Mouse (Mus musculus) ovary, postnatal 36 days (tissue): ENCODE measurements around the gene Ppp1ca.
A peak's percentile ranks its signal among the peaks of the same experiment; 100 is the strongest.

Source experiments
- DNase-seq: peaks from one replicate; pipeline ENCODE4 v3.0.0; 2022; ENCODE audit warnings: low spot score, mixed read lengths

Ppp1ca gene

DNA sequence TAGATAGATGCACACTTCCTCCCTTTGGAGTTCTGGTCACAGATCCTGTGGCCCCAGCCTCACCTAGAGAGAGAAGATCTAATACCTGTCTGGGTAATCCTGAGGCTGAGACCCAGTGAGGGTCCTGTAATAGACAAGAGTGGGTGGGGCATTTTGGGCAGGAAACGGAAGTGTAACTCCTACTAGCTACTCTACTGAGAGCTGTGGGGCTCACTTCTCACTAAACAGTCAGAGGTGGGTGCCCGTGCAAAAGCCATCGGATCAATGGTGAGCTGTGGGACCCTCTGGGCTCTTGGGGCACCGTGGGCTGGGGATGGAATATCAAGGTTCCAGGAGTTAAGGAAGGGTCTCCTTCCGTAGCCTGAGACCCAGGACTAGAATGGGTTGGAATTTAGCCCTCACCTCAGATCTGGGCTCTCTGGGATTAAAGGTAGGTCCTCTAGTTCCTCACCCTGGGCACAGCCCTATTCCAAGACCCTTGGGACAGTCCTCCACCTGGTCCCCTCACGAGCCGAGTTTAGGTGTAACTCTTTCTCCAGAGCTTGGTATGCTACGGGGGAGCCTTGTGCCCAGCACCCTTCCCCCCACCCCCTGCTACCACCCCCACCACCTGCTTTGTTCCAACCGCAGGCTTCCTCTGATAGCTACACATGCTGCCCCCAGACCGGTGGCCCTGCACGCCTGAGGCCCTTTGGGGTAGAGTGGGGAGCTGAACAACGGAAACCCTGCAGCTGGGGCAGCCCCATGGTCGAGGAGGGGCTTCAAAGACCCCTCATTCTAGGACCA, 37.2 kb upstream of the Ppp1ca start:
- peak; percentile 4 for DNase-seq

DNA sequence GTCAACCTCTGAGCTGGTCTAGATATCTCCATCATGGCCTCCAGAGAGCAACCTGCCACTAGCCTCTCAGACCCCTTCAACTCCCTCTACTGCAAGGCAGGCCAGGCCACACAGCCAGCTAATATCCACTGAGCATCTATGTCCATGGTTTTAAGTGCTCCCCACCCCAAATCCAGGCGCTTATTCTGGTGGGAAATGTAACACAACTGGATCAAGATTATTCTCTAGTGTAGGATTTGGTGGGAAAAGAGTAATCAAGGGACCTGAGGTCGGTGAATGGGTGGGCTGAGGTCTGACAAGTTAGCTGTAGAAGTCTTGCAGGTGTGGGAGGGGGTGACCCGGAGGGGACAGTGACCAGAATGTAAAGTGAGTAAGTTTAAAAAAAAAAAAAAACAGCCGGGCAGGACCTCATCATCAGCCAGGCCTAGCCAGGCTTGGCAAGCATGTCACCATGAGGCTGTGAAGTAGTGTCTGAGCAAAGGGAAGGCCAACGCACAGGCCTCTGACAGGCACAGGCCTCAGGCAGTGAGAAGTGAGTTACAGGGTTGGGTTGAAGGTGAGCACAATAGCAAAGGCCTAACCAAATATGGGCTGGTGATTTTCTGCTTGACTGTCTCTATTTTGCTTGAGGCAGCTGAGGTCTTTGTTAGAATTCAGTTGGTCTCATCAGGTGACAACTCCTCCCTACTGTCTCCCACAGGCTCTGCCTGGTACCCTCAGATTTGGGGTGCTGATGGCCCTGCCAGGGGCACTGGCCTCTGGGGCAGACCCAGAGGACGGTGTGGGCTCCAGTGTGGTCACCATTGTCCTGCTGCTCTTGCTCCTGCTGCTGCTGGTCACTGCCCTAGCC, 36.4 kb upstream of the Ppp1ca start:
- DNase-seq: peak; percentile 5

- peak; percentile 5 for DNase-seq
Observed at GRCm38 (mm10) chr19:4156073-4156579, 35.7 kb upstream of the Ppp1ca start.

DNA sequence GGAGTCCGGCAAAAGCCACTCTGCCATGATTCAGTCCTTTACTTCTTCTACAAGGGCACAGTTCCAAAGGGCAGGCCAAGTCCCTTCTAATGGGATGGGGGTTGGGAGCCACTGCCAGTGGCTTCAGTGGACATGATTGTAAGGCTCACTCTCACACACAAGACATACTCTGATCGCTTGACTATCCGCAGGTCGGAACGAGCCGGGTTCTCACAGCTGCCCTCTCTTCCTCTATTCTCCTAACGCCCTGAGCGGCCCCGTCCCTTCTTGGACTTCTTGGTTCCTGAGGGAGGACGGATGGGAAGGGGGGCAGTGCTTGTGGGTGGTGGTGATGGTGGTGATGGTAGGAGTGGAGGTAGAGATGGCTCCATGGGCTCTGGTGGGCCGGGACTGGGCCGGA, 35.1 kb upstream of the Ppp1ca start:
- peak; percentile 3 for DNase-seq

GRCm38 (mm10) chr19:4159049-4159448, 32.8 kb upstream of the Ppp1ca start:
- no peak for DNase-seq

DNA sequence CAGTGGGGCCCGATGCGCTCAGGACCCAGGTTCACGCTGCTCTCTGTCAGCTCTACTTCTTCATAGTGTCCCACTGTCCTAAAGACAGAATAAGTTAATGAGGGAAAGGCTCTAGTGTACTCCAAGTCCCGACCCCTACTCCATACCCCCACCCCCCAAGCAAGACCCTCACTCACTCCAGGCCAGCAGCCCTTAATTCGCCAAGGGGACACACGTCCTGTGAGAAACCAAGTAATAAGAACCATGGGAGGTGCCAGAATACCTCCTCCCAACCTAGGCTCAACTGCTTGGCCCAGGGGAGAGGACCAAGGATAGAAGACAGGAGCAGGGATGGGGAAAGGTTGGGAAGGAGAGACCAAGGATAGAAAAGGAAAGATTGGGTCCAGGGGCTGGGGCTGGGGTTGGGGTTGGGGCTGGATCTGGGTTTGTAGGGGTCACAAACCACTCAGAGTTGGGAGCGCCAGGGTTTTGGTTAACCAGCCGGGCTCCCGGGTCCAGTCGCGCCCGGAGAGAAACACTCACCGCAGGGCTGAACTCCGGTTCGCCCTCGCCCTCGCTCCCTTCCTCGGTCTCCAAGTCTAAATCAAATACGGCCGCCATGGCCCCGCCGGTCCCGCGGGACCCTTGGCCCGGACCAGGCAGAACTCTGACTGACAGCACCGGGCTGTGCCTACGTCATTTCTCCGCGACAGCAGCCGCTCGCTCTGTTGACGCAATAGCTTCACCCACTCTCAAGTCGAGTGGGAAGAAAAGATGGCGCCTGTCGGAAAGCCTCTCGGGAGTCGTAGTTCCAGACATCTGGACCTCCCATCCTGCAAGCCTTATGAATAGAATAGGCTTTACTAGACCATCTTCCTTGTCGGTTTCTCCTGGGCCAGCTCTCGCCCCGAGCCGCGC, 29.0 kb upstream of the Ppp1ca start, which contains the start of gene Rps6kb2:
Rps6kb2 (minus strand) TSS at position 709 of the 897 bp plus-strand sequence.
- peak; percentile 93 for DNase-seq

DNA sequence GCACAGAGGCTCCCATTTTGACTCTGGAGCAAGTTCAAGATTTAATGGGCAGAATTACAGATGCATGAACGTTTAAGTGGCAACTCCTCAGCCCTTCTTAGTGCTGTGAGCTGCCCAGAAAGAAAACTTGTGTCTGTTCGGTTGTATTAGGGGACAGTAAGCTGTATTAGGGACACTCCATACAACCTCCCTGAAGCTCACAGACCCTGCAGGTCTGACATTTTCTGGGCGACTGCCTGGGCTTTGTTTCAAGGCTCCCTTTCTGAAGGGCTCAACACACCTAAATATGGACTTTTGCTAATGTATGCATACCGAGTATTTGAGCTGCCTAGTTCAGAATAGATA, 28.4 kb upstream of the Ppp1ca start:
- no peak for DNase-seq

GRCm38 (mm10) chr19:4164100-4164499, 27.8 kb upstream of the Ppp1ca start:
- no peak for DNase-seq

GRCm38 (mm10) chr19:4164721-4165120, 27.1 kb upstream of the Ppp1ca start:
- no peak for DNase-seq

GRCm38 (mm10) chr19:4166678-4167476, 25.0 kb upstream of the Ppp1ca start:
- DNase-seq: no peak

DNA sequence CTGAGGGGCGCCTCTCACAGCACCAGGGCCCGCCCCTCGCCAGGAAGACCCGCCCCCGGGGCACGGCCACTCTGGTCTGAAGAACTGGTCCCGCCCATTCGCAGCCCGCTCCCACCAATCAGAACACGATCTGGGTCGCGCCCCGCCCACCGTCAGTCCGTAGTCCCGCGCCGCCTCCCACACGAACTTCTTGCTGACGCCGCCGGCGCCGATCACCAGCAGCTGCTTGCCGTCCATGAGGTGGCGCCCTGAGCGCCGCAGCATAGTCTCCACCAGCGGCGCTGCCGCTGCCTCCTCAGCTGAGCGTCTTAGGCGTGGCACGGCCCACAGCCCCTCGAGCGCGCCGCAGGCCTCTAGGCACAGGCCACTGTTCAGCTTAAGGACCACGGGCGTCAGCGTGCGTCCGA, 22.5 kb upstream of the Ppp1ca start:
- peak; percentile 99 for DNase-seq

GRCm38 (mm10) chr19:4169810-4170209, 22.1 kb upstream of the Ppp1ca start:
- no peak for DNase-seq

GRCm38 (mm10) chr19:4170723-4171392, 21.0 kb upstream of the Ppp1ca start:
- DNase-seq: no peak

DNA sequence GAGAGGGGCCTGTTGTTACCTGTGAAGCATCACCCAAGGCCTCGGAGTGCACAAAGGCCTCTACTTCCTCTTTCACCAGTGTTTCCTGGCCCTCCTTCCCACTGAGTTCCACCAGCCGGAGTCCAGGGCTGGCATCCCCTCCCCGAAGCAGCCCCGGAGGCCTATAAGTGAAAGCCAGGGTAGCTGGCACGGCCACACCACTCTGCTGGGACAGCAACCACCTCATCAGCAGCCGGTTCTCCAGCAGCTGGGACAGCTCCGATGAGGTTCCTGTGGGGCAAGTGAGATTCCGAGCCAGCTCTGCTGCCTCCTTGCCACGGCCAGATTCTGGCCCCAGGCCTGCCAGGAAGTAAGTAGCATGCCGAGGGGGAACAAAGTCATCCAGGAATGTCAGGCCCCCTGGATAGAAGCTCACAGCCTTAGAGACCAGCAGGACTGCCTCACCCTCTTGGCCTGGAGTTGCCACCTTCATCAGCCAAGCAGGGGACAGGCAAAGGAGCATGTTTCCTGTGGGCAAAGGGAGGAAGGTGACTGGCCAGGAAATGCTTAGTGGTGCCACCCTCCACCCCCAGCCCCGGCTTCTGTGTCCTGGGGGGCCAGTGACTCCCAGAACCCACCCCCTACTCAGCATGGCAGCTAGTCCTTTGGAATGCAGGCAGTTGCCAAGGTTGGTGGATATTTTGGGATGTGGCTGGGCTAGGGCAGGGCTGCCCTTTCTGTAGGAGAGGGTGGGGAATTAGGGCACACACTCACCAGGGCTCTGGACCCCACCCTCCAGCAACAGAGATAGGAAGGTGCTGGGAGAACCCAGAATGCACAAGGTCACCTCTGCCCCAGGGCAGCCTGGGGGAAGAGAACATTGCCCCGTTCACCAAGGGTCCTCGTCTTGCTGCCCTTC, 20.2 kb upstream of the Ppp1ca start:
- peak; percentile 7 for DNase-seq

GRCm38 (mm10) chr19:4172925-4173324, 18.9 kb upstream of the Ppp1ca start:
- peak; percentile 18 for DNase-seq

GRCm38 (mm10) chr19:4175368-4175947, 16.4 kb upstream of the Ppp1ca start, which contains the start of gene Carns1:
Gene Carns1, minus strand, starts transcription at chr19:4175479.
- peak; percentile 51 for DNase-seq

DNA sequence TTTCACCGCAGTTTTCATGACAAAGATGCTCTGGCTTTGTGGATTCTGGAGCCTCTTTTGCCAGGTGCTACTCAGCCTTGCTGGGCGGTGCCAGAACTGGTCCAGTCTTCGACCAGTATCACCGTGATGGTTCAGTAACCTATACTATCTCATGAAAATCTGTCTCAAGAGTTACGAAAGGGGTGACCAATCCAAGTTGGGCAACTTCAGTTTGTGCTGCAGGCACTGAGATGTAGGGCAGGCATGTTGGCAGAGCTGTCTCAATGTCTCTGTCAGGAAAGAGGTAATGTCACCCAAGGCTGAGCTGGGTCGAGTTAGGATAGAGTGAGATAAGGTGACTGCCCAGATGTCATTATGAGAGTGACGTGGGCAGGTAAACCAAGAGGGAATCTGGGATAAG, 11.5 kb upstream of the Ppp1ca start:
- no peak for DNase-seq

GRCm38 (mm10) chr19:4181892-4182291, 10.0 kb upstream of the Ppp1ca start:
- no peak for DNase-seq

DNA sequence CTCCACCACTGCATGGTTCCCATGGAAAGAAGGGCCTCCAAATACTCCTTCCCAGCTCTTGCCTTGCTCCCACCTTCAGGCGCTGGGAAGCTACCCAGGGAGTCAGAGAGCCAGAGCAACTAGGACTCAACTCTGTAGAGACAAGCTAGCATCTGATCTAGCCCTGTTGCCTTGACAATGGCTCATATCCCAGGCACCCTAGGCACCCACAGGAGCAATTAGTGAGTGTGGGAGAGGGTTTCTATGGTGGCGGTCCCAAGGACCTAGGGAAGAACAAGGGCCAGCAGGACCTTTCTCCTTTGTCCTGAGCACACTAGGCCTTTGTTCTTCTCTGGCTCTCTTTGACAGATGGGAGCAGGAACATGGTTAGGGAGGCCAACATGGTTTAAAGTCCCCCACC, 8.2 kb upstream of the Ppp1ca start:
- DNase-seq: no peak
